Mouse (Mus musculus) ES-Bruce4 (cell line): ENCODE measurements at regions not wholly inside any gene's neighbourhood (a gene's known extent, or its start where the extent isn't known, plus 50 kb on each side); places are given as distances from the start of the nearest gene placed in this dataset.

Experiments used
- CTCF ChIP-seq: IDR thresholded peaks from one replicate; pipeline ENCODE4 v1.8.1; 2011; ENCODE audit warnings: low read depth, low read length
- POLR2A ChIP-seq: IDR thresholded peaks from one replicate; pipeline ENCODE4 v1.8.1; 2011; ENCODE audit warnings: low read length; ENCODE audit not compliant: insufficient read depth

GRCm38 (mm10) chr5:81976515-81976914 lies 956.6 kb downstream of the Adgrl3 start:
- TF ChIP-seq CTCF, result no peak
- no peak for TF ChIP-seq POLR2A
